Mouse (Mus musculus) bone marrow, adult 2 months (tissue): Measurements from ENCODE around the gene Rxfp4. TPM values are rescaled to one million over a fixed set of nuclear protein-coding genes. Genes with fewer than 3 reads are reported as not detected.

Source experiments
- H3K27ac ChIP-seq: fragments of 200-500 bp; 2 replicates; pipeline ENCODE4 v1.5.1; 2012; ENCODE audit warnings: low read depth, mild to moderate bottlenecking, control low read depth, inconsistent platforms, low read length; ENCODE audit not compliant: control insufficient read depth, poor library complexity, insufficient read depth
- H3K4me1 ChIP-seq: fragments of 200-500 bp; 2 replicates; pipeline ENCODE4 v1.6.1; 2011; ENCODE audit warnings: low read length; ENCODE audit not compliant: control insufficient read depth, insufficient read depth
- H3K4me3 ChIP-seq: fragments of 200-500 bp; replicated peaks from 2 replicates; pipeline ENCODE3; 2011; ENCODE audit warnings: mild to moderate bottlenecking, low read depth, low read length, control low read depth; ENCODE audit not compliant: control insufficient read depth
- CTCF ChIP-seq: fragments of 200-500 bp; IDR thresholded peaks from 2 replicates; pipeline ENCODE4 v1.5.1; 2011; ENCODE audit warnings: low read length, control low read depth; ENCODE audit not compliant: control insufficient read depth, insufficient read depth
- POLR2A ChIP-seq: fragments of 200-500 bp; IDR thresholded peaks from 2 replicates; pipeline ENCODE4 v1.6.1; 2011; ENCODE audit warnings: low read depth, mild to moderate bottlenecking, control low read depth, low read length, borderline replicate concordance; ENCODE audit not compliant: control insufficient read depth
- WGBS: fragments of 180-500 bp; shearing (Covaris S2); methylation state at CpG from one replicate; pipeline ENCODE4 v1.1.7; 2018; 5-methylcytosine and 5-hydroxymethylcytosine counted together
- polyA plus RNA-seq: library from polyadenylated mRNA; stranded (reverse); fragments of >200 nt; gene quantifications from 2 replicates; pipeline ENCODE4 v1.2.4, GENCODE M21; 2011; ENCODE audit warnings: low replicate concordance; ENCODE audit not compliant: missing spikeins, insufficient read depth, insufficient read length

Rxfp4 gene
- polyA plus RNA-seq, 1 experiment: not detected

- Histone ChIP-seq H3K4me1 (peaks cover 2% of the 10 kb centered on the region; the same call in 1 of the 2 replicates), H3K4me3 (no peak overlapping the region), H3K27ac (no peak overlapping the region)
- TF ChIP-seq CTCF (no peak), POLR2A (no peak)
- WGBS: 75% methylated on average over 4 of the region's 4 CpGs
These were observed 50.5 kb downstream of the Rxfp4 start for GRCm38 (mm10) chr3:88602466-88602865.

Other genes with a start within 250 kb of the Rxfp4 start
- gene Pmf1, start 242.8 kb downstream of the Rxfp4 start, polyA plus RNA-seq: 60.1 and 67.5 TPM in 2 replicates
- gene Slc25a44, start 228.0 kb downstream of the Rxfp4 start, polyA plus RNA-seq: 15.7 and 17.4 TPM in 2 replicates
- gene Sema4a, start 192.0 kb downstream of the Rxfp4 start, polyA plus RNA-seq: 43.9 and 131 TPM in 2 replicates
- gene Lmna, start 143.2 kb downstream of the Rxfp4 start, polyA plus RNA-seq: 58.9 and 69.6 TPM in 2 replicates
- 0.77 and 2.2 TPM in 2 replicates for gene Mex3a, start 120.7 kb downstream of the Rxfp4 start, polyA plus RNA-seq
- 1.4 TPM in 1 of 2 replicates, not detected in the other for gene Rab25, start 104.8 kb downstream of the Rxfp4 start, polyA plus RNA-seq
- gene Lamtor2, start 100.1 kb downstream of the Rxfp4 start, polyA plus RNA-seq: 82.9 and 126 TPM in 2 replicates
- 20.9 and 25.2 TPM in 2 replicates for gene Ubqln4, start 99.4 kb downstream of the Rxfp4 start, polyA plus RNA-seq
- 46.1 and 84.8 TPM in 2 replicates for gene Ssr2, start 77.3 kb downstream of the Rxfp4 start, polyA plus RNA-seq
- 39.3 and 96.1 TPM in 2 replicates for gene Arhgef2, start 47.2 kb downstream of the Rxfp4 start, polyA plus RNA-seq
- 23.2 and 37.6 TPM in 2 replicates for gene Khdc4, start 32.7 kb upstream of the Rxfp4 start, polyA plus RNA-seq
- 43.6 and 61.7 TPM in 2 replicates for gene Rit1, start 63.7 kb upstream of the Rxfp4 start, polyA plus RNA-seq
- gene Syt11, start 122.0 kb upstream of the Rxfp4 start, polyA plus RNA-seq: 3.4 and 5.5 TPM in 2 replicates
- 21.0 and 33.1 TPM in 2 replicates for gene Gon4l, start 182.1 kb upstream of the Rxfp4 start, polyA plus RNA-seq